Mouse (Mus musculus) adrenal gland (tissue): Measurements from ENCODE around the gene Htt.

Experiments used
- microRNA-seq, 2 experiments: library from miRNA; unstranded; fragments of <30 nt; microRNA quantifications; one replicate each; pipeline ENCODE4; 2019

Htt gene

Small RNA genes lying within 50 kb of the gene (microRNA-seq; reads per million reads assigned to microRNA genes)
- 0 reads per million in 2 experiments for gene Mir467g
